Mouse (Mus musculus): Measurements from ENCODE around the gene Cacng2.

Gene Cacng2

DNA sequence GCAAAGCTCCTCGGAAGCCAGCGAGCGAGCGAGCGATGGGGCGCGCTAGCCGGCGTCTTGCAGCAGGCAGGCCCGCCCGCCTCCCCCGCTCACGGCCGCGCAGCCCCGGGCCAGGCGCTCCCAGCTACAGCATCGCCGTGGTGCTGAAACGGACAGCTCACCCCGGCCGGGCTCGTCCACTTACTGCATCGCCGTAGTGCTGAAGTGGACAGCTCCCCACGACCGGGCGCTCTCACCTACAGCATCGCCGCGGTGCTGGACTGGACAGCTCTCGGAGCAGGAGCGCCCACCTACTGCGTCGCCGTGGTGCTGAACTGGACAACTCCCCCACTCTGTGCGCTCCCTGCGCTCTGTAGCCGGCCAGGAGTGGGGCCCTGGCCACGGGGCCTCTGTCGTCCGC is at the start of gene Cacng2:
Gene Cacng2, minus strand, starts transcription at position 325 of the 400 bp plus-strand sequence.
- DNase-seq (ENCODE audit: low read depth, low spot score) = peak; percentile 49

DNA sequence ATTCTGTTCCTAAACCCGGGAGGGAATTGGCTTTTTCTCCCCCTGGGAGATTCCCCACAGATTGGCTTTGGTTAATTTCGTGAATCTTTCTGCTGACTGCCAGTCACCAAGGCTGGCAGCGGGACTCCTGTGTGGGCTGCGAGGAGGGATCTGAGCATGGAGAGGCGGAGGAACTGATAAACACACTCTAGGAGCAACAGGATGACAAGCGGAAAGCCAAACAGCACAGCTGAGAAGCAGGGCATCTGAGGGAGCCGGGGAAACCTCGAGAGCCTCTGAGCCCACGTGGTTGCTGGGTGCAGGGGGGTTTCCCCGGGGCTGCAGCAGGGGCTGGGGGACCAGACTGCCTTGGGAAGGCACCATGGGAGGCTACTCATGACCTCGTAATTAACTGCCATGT is 49.7 kb upstream of the Cacng2 start:
- no peak for DNase-seq (ENCODE audit: low read depth, low spot score)

DNA sequence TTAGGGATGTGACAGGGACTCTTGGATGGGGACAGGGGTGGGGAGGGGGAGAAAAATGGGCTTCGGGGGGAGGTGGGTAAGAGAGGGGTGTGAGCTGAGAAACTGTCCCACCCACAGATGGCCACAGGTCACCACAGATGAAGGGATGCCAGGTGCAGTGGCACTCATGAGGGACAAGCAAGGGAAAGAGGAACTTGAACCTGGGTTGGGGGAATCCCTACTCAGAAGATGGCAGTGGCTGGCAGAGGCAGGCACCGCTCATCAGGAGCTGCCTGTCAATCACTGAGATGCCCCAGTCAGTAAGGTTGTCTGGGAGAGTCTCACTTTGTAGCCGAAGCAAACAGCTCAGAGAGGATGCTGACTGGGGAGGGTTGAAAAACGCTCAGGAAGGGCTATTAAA is 45.5 kb upstream of the Cacng2 start:
- no peak for DNase-seq (ENCODE audit: low read depth, low spot score)

GRCm38 (mm10) chr15:78164466-78164865 is 44.6 kb upstream of the Cacng2 start:
- no peak for DNase-seq (ENCODE audit: low read depth, low spot score)

DNA sequence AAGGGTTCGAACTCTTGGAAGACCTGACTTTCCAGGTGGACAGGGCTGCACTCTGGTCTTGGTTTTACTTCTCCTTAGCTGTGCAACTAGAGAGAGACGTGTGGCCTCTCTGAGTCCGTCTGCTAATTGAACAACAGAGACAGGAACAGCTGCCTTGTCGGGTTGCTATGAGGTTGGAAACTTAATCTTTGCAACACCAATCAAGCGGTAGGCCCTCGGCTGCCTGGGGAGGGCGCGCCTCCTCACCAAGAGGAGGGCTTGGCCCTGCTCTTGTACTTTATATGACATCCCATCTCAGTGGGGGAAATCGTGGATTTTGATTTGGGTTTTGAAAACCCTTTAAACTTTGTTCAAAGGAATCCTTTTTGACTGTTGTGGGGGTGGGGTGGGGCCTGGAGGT is 42.1 kb upstream of the Cacng2 start:
- DNase-seq (ENCODE audit: low read depth, low spot score) = no peak

DNA sequence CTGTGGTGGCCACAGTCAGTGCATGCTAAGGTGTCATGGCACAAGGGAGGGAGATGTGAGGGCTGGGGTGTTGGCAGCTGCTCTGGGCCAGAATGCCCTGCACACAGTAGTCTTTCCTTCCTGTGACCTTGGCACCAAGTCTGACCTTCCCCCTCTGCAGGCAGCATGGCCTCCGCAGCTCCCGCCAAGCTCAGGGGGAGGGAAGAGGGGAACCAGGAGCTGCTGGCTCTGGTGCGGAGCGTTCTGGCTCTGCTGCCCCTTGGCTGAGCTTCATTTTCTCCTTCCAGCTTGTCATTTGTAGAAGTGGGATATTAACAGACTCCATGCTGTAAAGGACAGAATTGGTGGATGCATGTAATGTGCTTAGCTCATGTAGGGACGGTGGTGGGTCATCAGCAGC is 38.5 kb upstream of the Cacng2 start:
- no peak for DNase-seq (ENCODE audit: low read depth, low spot score)

DNA sequence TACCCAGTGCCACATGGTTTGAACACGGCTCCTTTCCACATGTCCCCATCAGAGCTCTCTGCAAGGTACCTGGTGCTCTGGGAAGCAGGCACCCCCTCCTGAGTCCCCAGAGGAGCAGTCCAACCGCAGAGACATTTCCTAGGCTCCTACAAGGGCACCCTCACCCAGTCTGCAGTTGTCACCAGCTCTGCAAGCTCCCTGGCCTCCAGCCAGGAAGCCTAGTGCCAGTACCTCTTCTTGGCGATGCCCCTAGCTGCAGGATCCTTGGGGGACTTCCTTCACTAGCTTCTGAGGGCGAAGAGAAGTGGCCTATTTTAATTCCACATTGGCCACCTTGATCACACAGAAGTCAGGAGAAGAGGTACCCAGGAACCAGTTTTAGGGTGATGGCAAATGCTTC is 38.0 kb upstream of the Cacng2 start:
- DNase-seq (ENCODE audit: low read depth, low spot score) = no peak

DNA sequence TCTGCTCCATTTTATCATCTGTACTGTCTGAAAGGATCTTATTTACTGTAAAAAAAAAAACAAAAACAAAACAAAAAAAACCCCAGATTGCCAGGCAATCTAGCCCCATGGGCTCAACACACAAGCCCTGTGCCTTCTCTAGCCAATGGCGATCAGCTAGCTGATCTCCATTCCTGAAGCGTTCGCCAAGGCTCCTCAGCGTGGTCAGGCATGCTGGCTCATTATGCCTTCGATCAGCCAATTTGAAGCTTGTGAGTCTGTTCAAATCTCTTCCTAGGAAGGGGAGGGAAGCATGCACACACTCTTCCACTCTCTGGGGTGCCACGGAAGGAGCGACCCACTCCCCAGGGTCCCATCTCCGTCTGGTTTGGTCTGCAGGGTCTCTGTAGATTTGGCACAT is 37.5 kb upstream of the Cacng2 start:
- DNase-seq (ENCODE audit: low read depth, low spot score) = no peak

DNA sequence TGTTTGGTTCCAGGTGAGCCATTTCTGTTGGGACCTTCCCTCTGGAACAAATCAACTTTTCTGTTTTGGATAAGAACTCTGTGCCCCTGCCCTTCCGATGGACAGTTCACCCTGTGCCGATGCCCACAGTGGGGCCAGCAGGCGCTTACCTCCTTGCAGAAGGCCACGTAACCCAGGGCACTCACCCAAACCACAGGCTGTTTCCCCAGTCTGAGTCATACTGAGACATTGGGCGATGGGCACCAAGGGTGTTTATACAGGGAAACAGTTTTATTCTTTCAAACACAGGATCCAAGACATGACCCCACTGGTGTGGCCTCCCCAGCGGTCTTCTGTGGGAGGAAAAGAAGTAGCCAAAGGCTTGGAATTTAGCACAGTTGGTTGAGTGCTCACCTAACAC is 35.6 kb upstream of the Cacng2 start:
- DNase-seq (ENCODE audit: low read depth, low spot score) = no peak

GRCm38 (mm10) chr15:78153045-78153775 is 33.4 kb upstream of the Cacng2 start:
- no peak for DNase-seq (ENCODE audit: low read depth, low spot score)

DNA sequence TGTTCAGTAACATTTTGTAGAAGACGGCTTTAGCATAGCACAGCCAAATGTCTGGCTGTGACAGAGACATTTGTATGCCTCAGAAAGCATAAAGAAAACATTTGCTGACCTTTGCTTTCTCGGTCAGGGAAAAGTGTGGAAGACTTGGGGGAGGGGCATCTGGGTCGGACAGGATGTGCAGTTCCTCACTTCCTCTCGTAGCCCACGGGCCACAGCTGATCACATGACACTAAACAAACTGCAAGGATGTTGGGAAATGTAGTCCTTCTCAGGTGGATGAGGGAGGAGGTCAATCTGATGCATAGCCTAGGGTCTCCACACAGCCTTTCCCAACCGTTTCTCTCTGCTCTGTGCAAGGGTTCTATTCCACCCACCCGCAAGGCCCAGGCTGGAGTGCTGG is 28.7 kb upstream of the Cacng2 start:
- DNase-seq (ENCODE audit: low read depth, low spot score) = no peak

- DNase-seq (ENCODE audit: low read depth, low spot score) = no peak
Observed at GRCm38 (mm10) chr15:78140226-78140625, 20.4 kb upstream of the Cacng2 start.

GRCm38 (mm10) chr15:78134606-78135005 is 14.8 kb upstream of the Cacng2 start:
- DNase-seq (ENCODE audit: low read depth, low spot score) = no peak

DNA sequence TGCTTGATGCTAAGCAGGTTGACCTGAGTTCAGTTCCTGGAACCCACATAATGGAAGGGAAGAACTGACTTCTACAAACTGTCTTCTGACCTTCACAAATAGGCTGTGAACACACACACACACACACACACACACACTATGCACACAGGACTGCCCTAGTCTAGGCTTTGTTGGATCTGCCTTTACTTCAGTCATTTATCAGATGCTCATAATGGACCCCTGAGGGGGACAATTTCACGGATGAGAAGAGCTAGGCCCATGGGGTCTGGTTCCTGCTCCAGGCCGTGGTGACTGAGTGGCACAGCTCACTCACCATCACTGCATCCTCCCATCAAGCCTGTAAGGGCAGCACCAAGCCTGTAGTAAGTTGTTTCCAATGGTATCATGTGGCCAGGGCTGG is 13.6 kb upstream of the Cacng2 start:
- DNase-seq (ENCODE audit: low read depth, low spot score) = no peak

DNA sequence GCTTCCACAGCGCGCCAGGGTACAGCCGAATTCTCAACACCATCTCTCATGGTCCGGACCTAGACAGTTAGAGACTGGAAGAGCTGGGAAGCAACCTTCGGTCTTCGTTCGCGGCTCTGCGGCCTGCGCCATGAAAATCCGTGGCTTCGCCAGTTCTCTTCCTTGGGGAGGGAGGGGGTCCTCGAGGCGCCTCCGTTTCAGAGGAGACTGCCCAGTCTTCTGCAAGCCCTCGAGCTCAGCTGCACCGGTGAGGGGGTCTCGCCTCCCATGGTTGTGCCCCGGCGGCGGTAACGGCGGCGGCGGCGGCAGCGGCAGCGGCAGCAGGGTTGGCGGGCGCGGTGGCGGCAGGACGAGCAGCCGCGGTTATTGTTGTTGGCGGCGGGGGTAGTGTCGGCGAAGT is 580 bp downstream of the Cacng2 start:
- DNase-seq (ENCODE audit: low read depth, low spot score) = no peak

- DNase-seq (ENCODE audit: low read depth, low spot score) = no peak
Observed at GRCm38 (mm10) chr15:78118275-78118995, 1.4 kb downstream of the Cacng2 start.

- DNase-seq (ENCODE audit: low read depth, low spot score) = no peak
Observed at GRCm38 (mm10) chr15:78117731-78118130, 2.1 kb downstream of the Cacng2 start.

GRCm38 (mm10) chr15:78116936-78117335 is 2.9 kb downstream of the Cacng2 start:
- DNase-seq (ENCODE audit: low read depth, low spot score) = no peak

- DNase-seq (ENCODE audit: low read depth, low spot score) = no peak
Observed at GRCm38 (mm10) chr15:78116244-78116643, 3.6 kb downstream of the Cacng2 start.

GRCm38 (mm10) chr15:78099516-78099915 is 20.3 kb downstream of the Cacng2 start:
- DNase-seq (ENCODE audit: low read depth, low spot score) = no peak

GRCm38 (mm10) chr15:78096004-78096403 is 23.8 kb downstream of the Cacng2 start:
- no peak for DNase-seq (ENCODE audit: low read depth, low spot score)

DNA sequence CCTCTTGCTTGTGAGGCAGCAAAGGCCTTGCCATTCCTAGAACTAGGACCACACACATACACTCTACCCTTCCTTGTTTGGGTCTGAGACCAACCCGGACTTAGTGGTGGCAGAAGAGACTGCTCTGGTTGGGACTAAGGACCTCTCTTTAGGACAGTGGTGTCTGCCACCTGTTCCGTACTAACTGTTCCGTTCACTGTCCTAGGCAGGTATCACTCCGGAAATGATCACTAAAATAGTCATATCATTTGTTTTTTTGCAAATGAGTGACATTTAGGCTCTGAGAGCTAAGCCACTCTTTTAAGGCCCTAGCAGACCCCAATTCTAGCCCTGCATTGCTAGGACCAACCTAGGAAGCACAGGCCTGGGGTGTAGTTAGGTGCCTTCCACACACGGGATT is 26.2 kb downstream of the Cacng2 start:
- DNase-seq (ENCODE audit: low read depth, low spot score) = no peak

GRCm38 (mm10) chr15:78082841-78083572 is 36.8 kb downstream of the Cacng2 start:
- no peak for DNase-seq (ENCODE audit: low read depth, low spot score)

All from brain, embryonic 18.5 days (tissue).